Comparison of ENCODE assay signal across 15 mouse cellular contexts in genomic region chr3:89899511-89899908, GRCm38 (mm10). TPM values are rescaled to one million over a fixed set of nuclear protein-coding genes. Genes with fewer than 3 reads are reported as not detected.
DNase-seq lines count a peak whose midpoint lies in the region; ATAC-seq and TF ChIP-seq lines count a peak whose summit lies in the region.
"Had no signal": no experiment of that assay in that cellular context is flagged by ENCODE, and none has a peak within 500 bp of the region (broad histone marks: within the 10 kb centered on the region; RNA-seq: fewer than 3 reads in every experiment).

No protein-coding gene starts in this region.

- TF ChIP-seq CTCF in lung, embryonic 14.5 days (IDR thresholded peaks at IDR 0.05; ENCODE audit: low read depth): no peak
- no peak for TF ChIP-seq CTCF in small intestine, adult 2 months (IDR thresholded peaks at IDR 0.05; ENCODE audit: extremely low read depth, insufficient read length, insufficient replicate concordance, low read depth, low read length)

- H3K27me3 ChIP-seq in kidney, embryonic 14.5 days (ENCODE audit: control insufficient read depth, insufficient read depth, low read length): no peaks in the 10 kb centered on the region
- no peaks in the 10 kb centered on the region for H3K27me3 ChIP-seq in lung, embryonic 14.5 days (ENCODE audit: insufficient read depth, low read length)
- no peaks in the 10 kb centered on the region for H3K27me3 ChIP-seq in small intestine, adult 2 months (ENCODE audit: control insufficient read depth, insufficient read depth, low read length)
- H3K27me3 ChIP-seq: embryonic facial prominence, embryonic 13.5 days; hindbrain, embryonic 12.5 days; neural tube, embryonic 13.5 days had no signal

- H3K27ac ChIP-seq in kidney, embryonic 14.5 days (ENCODE audit: low read depth, low read length): 0 out of 2 replicates have a peak overlapping the region, but pooled peaks have one; percentile 15
- H3K27ac ChIP-seq in lung, embryonic 14.5 days (ENCODE audit: low read depth): no peak overlapping the region
- peak overlapping the region; percentile 44 for H3K27ac ChIP-seq in small intestine, adult 2 months (ENCODE audit: insufficient read depth, low read depth, low read length)
- H3K27ac ChIP-seq: embryonic facial prominence, embryonic 13.5 days; heart, embryonic 15.5 days; hindbrain, embryonic 12.5 days; neural tube, embryonic 13.5 days had no signal

- H3K4me3 ChIP-seq in kidney, embryonic 14.5 days (ENCODE audit: low read length): no peak overlapping the region
- no peak overlapping the region for H3K4me3 ChIP-seq in lung, embryonic 14.5 days (ENCODE audit: low read depth, low read length)
- H3K4me3 ChIP-seq in small intestine, adult 2 months (ENCODE audit: low read depth, low read length): no peak overlapping the region
- H3K4me3 ChIP-seq: embryonic facial prominence, embryonic 13.5 days; heart, embryonic 15.5 days; hindbrain, embryonic 12.5 days; neural tube, embryonic 13.5 days had no signal

- no peaks in the 10 kb centered on the region for H3K36me3 ChIP-seq in kidney, embryonic 14.5 days (ENCODE audit: control insufficient read depth, insufficient read depth, low read length)
- no peaks in the 10 kb centered on the region for H3K36me3 ChIP-seq in lung, embryonic 14.5 days (ENCODE audit: insufficient read depth)
- H3K36me3 ChIP-seq in small intestine, adult 2 months (ENCODE audit: control insufficient read depth, insufficient read depth, low read length): no peaks in the 10 kb centered on the region
- H3K36me3 ChIP-seq: embryonic facial prominence, embryonic 13.5 days; heart, embryonic 15.5 days; hindbrain, embryonic 12.5 days; neural tube, embryonic 13.5 days had no signal

- H3K9me3 ChIP-seq in kidney, embryonic 14.5 days (ENCODE audit: control insufficient read depth, low read length): no peaks in the 10 kb centered on the region
- H3K9me3 ChIP-seq in lung, embryonic 14.5 days (ENCODE audit: low read depth, low read length): no peaks in the 10 kb centered on the region
- H3K9me3 ChIP-seq: embryonic facial prominence, embryonic 13.5 days; heart, embryonic 15.5 days; hindbrain, embryonic 12.5 days; neural tube, embryonic 13.5 days had no signal

- no peak for DNase-seq in kidney, adult 9 months
- peak; percentile 15 for DNase-seq in lung, embryonic 14.5 days
- no peak for DNase-seq in lung, postnatal 10 days
- no peak for DNase-seq in frontal cortex, postnatal 14 days (ENCODE audit: low spot score in 2 of 2)
- DNase-seq: adrenal gland, postnatal 36 days; cerebellum, postnatal 25 days; layer of hippocampus, adult 9-11 months; lung, adult 2 months had no signal

- H3K9ac ChIP-seq in kidney, embryonic 14.5 days (ENCODE audit: low read depth, low read length): no peak overlapping the region
- no peak overlapping the region for H3K9ac ChIP-seq in lung, embryonic 14.5 days
- H3K9ac ChIP-seq: embryonic facial prominence, embryonic 13.5 days; heart, embryonic 15.5 days; hindbrain, embryonic 12.5 days; neural tube, embryonic 13.5 days had no signal

- no peak for ATAC-seq in kidney, embryonic 14.5 days (ENCODE audit: low FRiP score, low TSS enrichment)
- no peak for ATAC-seq in lung, embryonic 14.5 days (ENCODE audit: insufficient read depth)
- peak; percentile 24 for ATAC-seq in activated CD4-positive, CD25-positive, alpha-beta regulatory T cell, adult 4 months

- TF ChIP-seq POLR2A in small intestine, adult 2 months (IDR thresholded peaks at IDR 0.05; ENCODE audit: low read depth, low read length): no peak

- H3K4me1 ChIP-seq in kidney, embryonic 14.5 days (ENCODE audit: control insufficient read depth, insufficient read depth, low read length): peaks cover 6% of the 10 kb centered on the region; the same call in 1 of the 2 replicates
- no peaks in the 10 kb centered on the region; the same call in 1 of the 2 replicates for H3K4me1 ChIP-seq in lung, embryonic 14.5 days (ENCODE audit: insufficient read depth)
- H3K4me1 ChIP-seq in small intestine, adult 2 months (ENCODE audit: control insufficient read depth, insufficient read depth, insufficient read length, low read length): peaks cover 8% of the 10 kb centered on the region; the same call in 1 of the 2 replicates

- H3K4me2 ChIP-seq in kidney, embryonic 14.5 days (replicated peaks; ENCODE audit: low read depth, low read length): no peak overlapping the region
- no peak overlapping the region for H3K4me2 ChIP-seq in lung, embryonic 14.5 days
- H3K4me2 ChIP-seq: embryonic facial prominence, embryonic 13.5 days; heart, embryonic 15.5 days; hindbrain, embryonic 12.5 days; neural tube, embryonic 13.5 days had no signal

- 65% methylated on average over 8 of the region's 8 CpGs for WGBS in kidney, embryonic 14.5 days
- WGBS in lung, embryonic 14.5 days: 60% methylated on average over 8 of the region's 8 CpGs
- WGBS in small intestine, adult 2 months: 79% methylated on average over 8 of the region's 8 CpGs

RNA-seq across cellular contexts. Expression of gene Il6ra, which starts 13.5 kb away (rescaled TPM):
- 0.55 and 1.1 TPM in 2 replicates for polyA plus RNA-seq in kidney, embryonic 14.5 days (2014; fragmentation: Nextera tagmentation; extraction: Ambion mirVana)
- 1.4 and 1.7 TPM in 2 replicates for polyA plus RNA-seq in lung, embryonic 14.5 days (2014; fragmentation: Nextera tagmentation; extraction: Ambion mirVana)
- polyA plus RNA-seq in activated CD4-positive, CD25-positive, alpha-beta regulatory T cell, adult 4 months (2017; shearing (Covaris generic)): 10 to 100 TPM; 20.6 to 29.5 TPM
- polyA plus RNA-seq in small intestine, adult 2 months (2012; rRNA removed): 3.0 and 3.7 TPM in 2 replicates
